Mouse (Mus musculus) ES-Bruce4 (cell line): ENCODE measurements around the gene Pms2.

Source experiments
- CTCF ChIP-seq: IDR thresholded peaks from one replicate; pipeline ENCODE4 v1.8.1; 2011; ENCODE audit warnings: low read depth, low read length
- EP300 ChIP-seq: IDR thresholded peaks from 2 replicates; pipeline ENCODE4 v1.6.1; 2011; ENCODE audit warnings: low read depth, low read length; ENCODE audit not compliant: insufficient read depth
- POLR2A ChIP-seq: IDR thresholded peaks from one replicate; pipeline ENCODE4 v1.8.1; 2011; ENCODE audit warnings: low read length; ENCODE audit not compliant: insufficient read depth

DNA sequence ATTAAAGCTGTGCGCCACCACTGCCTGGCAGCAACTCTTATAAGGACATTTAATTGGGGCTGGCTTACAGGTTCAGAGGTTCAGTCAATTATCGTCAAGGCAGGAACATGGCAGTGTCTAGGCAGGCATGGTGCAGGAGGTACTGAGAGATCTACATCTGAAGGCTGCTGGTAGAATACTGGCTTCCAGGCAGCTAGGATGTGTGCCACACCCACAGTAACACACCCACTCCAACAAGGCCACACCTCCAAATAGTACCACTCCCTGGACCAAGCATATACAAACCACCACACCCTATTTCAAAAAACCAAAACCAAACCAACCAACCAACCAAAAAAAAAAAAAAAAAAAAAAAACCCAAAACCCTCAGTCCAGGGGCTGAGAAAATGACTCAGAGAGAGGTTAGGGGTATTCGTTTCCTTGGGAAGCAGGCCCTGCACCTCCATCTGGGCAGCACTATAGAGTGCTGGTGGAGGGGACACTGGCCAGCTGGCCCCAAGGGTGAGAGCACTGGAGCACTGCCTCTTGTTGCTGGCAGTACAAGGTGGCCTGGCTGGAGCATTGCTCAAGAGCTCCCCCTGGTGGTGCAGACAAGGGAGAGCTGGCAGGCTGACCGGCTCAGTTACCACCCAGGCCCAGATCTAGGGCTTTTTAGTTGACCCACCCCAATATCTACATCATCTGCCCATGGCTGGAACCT lies 65.3 kb downstream of the Pms2 start:
- peak; percentile 96 for TF ChIP-seq CTCF
- no peak for TF ChIP-seq POLR2A
- TF ChIP-seq EP300: no peak
